Mouse (Mus musculus): ENCODE measurements around the gene Otulinl.

GRCm38 (mm10) chr15:27655015-27655414, 26.4 kb downstream of the Otulinl start:
- no peak for TF ChIP-seq POLR2A (IDR thresholded peaks at IDR 0.05; ENCODE audit: insufficient read length, low read depth)
- no peak for TF ChIP-seq TCF12 (IDR thresholded peaks at IDR 0.05; ENCODE audit: insufficient read depth, poor library complexity, severe bottlenecking)
- TF ChIP-seq MYOG (IDR thresholded peaks at IDR 0.05; ENCODE audit: control insufficient read depth in 1 of 3, insufficient read depth in 1 of 3, insufficient read length in 2 of 3, low read depth in 2 of 3) = no peak
- TF ChIP-seq USF1 (IDR thresholded peaks at IDR 0.05; ENCODE audit: low read depth) = peak; percentile 53
- no peak for TF ChIP-seq SRF (IDR thresholded peaks at IDR 0.05; ENCODE audit: control insufficient read depth, insufficient read length, low read depth)
- peak; percentile 95 for TF ChIP-seq REST (IDR thresholded peaks at IDR 0.05; ENCODE audit: insufficient read depth, insufficient read length)
- no peak for TF ChIP-seq POLR2AphosphoS2 (IDR thresholded peaks at IDR 0.05; ENCODE audit: insufficient read length, low read depth)
- no peak for TF ChIP-seq MAX (IDR thresholded peaks at IDR 0.05; ENCODE audit: low read depth)
- TF ChIP-seq E2F4 (IDR thresholded peaks at IDR 0.05; ENCODE audit: insufficient read depth) = no peak
